Mouse (Mus musculus) liver, adult 2 months (tissue): ENCODE measurements around the gene Tenm2. TPM values are rescaled to one million over a fixed set of nuclear protein-coding genes. Genes with fewer than 3 reads are reported as not detected.

ENCODE experiments used
- DNase-seq: peaks from one replicate; pipeline ENCODE4 v3.0.0-alpha.2; 2011; ENCODE audit warnings: low read depth, low spot score; ENCODE audit errors: extremely low read depth
- H3K27ac ChIP-seq: fragments of 200-500 bp; replicated peaks from 2 replicates; pipeline ENCODE4 v1.5.1; 2012; ENCODE audit warnings: low read depth, mild to moderate bottlenecking, control low read depth, inconsistent platforms, low read length; ENCODE audit not compliant: insufficient read depth
- H3K27me3 ChIP-seq: fragments of 200-500 bp; 2 replicates; pipeline ENCODE4 v1.6.1; 2012; ENCODE audit warnings: mild to moderate bottlenecking, moderate library complexity, low read length, inconsistent platforms; ENCODE audit not compliant: control insufficient read depth, insufficient read depth
- H3K36me3 ChIP-seq: fragments of 200-500 bp; 2 replicates; pipeline ENCODE4 v1.6.1; 2012; ENCODE audit warnings: low read length, inconsistent platforms; ENCODE audit not compliant: control insufficient read depth, insufficient read depth
- H3K4me1 ChIP-seq: fragments of 200-500 bp; 2 replicates; pipeline ENCODE4 v1.6.1; 2011; ENCODE audit warnings: low read length; ENCODE audit not compliant: control insufficient read depth, insufficient read depth
- H3K4me3 ChIP-seq: fragments of 200-500 bp; 2 replicates; pipeline ENCODE4 v1.5.1; 2011; ENCODE audit warnings: low read depth, mild to moderate bottlenecking, control low read depth, low read length, moderate library complexity; ENCODE audit not compliant: insufficient read depth
- H3K79me2 ChIP-seq: fragments of 200-500 bp; 2 replicates; pipeline ENCODE4 v1.6.1; 2012; ENCODE audit warnings: inconsistent platforms, mild to moderate bottlenecking, low read length, moderate library complexity; ENCODE audit not compliant: control insufficient read depth, insufficient read depth
- H3K9ac ChIP-seq: fragments of 200-500 bp; 2 replicates; pipeline ENCODE4 v1.6.1; 2012; ENCODE audit warnings: low read depth, mild to moderate bottlenecking, control low read depth, inconsistent platforms, low read length
- CTCF ChIP-seq: fragments of 200-500 bp; IDR thresholded peaks from 2 replicates; pipeline ENCODE4 v1.5.1; 2011; ENCODE audit warnings: low read depth, low read length, control low read depth
- POLR2A ChIP-seq: fragments of 200-500 bp; IDR thresholded peaks from 2 replicates; pipeline ENCODE4 v1.6.1; 2011; ENCODE audit warnings: low read length, control low read depth; ENCODE audit not compliant: insufficient read depth; ENCODE audit errors: extremely low read depth
- WGBS: fragments of 180-500 bp; shearing (Covaris S2); methylation state at CpG from one replicate; pipeline ENCODE4 v1.1.7; 2018; 5-methylcytosine and 5-hydroxymethylcytosine counted together
- polyA plus RNA-seq: library from polyadenylated mRNA; depleted of rRNA; stranded (reverse); fragments of >200 nt; gene quantifications from 2 replicates; pipeline ENCODE4 v1.2.3, GENCODE M21; 2012
- total RNA-seq: library from RNA; depleted of rRNA; stranded (reverse); fragments of >200 nt; gene quantifications from 2 replicates; pipeline ENCODE4 v1.2.3, GENCODE M21; 2014

Gene Tenm2
- total and polyA plus RNA-seq, 2 experiments: not detected

DNA sequence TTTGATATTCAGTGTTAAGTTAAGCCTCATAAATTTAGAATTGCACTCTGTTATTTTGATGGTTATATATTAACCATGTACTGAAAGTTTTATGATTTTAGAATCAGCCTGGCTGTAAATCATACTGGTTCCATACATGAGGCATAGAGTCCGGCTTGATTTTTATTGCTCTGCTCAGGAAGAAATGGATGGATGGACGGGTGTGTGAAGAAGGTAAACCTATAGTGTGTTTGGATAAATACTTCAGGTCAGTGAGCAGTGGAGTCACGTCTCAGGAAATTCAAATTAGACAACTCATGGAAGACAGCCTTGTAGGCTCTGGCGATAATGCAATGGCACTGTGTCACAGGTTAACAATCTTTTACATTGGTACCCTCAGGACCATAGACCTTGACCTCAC lies 402.9 kb downstream of the Tenm2 start:
- WGBS: 70% methylated on average over 4 of the region's 4 CpGs
- Histone ChIP-seq H3K36me3 (no peaks in the 10 kb centered on the region), H3K27ac (no peak overlapping the region), H3K79me2 (no peaks in the 10 kb centered on the region), H3K27me3 (no peaks in the 10 kb centered on the region), H3K4me1 (no peaks in the 10 kb centered on the region), H3K4me3 (no peak overlapping the region), H3K9ac (no peak overlapping the region)
- no peak for DNase-seq
- TF ChIP-seq POLR2A (no peak), CTCF (no peak)

DNA sequence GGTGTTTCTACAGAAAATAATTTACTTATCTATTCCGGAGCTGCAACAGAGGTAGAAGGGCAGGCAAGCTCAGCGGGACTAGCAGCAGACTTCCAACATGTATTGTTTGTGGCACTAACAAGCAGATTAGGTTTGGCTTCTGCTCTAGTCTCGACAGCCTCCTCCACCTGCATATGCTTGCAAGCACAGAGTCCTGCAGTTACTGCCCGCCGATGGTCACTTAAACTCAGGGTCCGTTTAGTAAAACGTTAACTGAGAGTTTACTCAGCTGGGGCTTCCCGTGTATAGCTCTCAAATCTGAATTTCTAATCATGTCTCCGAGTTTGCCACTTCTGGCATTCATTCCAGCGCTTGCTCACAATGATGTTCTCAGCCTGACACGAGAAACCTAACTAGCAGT lies 404.3 kb downstream of the Tenm2 start:
- Histone ChIP-seq H3K9ac (no peak overlapping the region), H3K4me3 (no peak overlapping the region), H3K27ac (no peak overlapping the region), H3K4me1 (no peaks in the 10 kb centered on the region), H3K27me3 (no peaks in the 10 kb centered on the region), H3K79me2 (no peaks in the 10 kb centered on the region), H3K36me3 (no peaks in the 10 kb centered on the region)
- WGBS: 23% methylated on average over 11 of the region's 11 CpGs
- no peak for DNase-seq
- TF ChIP-seq POLR2A (no peak), CTCF (no peak)

DNA sequence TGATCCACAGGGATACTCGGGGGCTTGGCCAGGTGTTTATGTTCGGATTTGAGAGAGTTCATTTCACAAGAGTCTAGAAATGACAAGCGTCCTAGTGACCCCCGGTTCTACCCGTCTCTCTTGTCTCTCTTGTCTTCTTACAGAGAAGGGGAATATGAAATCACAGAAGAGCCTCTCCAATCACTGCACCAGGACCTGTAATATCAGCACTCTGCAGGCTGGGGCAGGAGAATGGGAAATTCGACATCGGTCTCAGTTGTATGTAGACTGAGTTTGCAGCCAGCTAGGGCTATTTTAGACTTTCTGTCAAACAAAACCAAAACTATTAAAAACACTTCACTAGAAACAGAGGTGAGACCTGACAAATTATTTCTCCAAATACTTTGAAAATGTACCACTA lies 411.1 kb downstream of the Tenm2 start:
- DNase-seq: no peak
- Histone ChIP-seq H3K36me3 (no peaks in the 10 kb centered on the region), H3K9ac (no peak overlapping the region), H3K27ac (no peak overlapping the region), H3K4me1 (no peaks in the 10 kb centered on the region), H3K4me3 (no peak overlapping the region), H3K79me2 (no peaks in the 10 kb centered on the region), H3K27me3 (no peaks in the 10 kb centered on the region)
- no peak for TF ChIP-seq CTCF
- no peak for TF ChIP-seq POLR2A
- 41% methylated on average over 7 of the region's 7 CpGs for WGBS

DNA sequence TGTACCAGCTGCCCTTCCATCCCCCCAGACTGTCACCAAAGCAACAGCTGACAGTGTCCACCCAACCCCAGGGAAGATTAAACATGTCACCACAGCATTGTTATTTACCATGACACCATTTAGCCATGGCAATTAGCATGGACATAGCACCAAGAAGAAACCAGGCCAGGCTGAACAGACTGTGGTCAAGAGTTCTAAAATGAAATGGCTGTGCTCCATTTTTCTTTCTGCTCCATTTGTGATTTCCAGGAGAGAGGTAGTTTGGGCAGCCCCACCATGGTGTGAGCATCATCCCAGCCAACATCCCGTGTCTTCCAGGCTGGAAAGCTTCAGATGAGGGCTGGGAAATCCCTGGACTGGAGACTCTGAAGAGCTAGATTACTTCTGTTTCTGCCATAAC lies 431.1 kb downstream of the Tenm2 start:
- H3K27ac ChIP-seq: no peak overlapping the region
- no peaks in the 10 kb centered on the region for H3K36me3 ChIP-seq
- H3K9ac ChIP-seq: no peak overlapping the region
- no peaks in the 10 kb centered on the region for H3K4me1 ChIP-seq
- TF ChIP-seq POLR2A (no peak), CTCF (no peak)
- WGBS: 50% methylated on average over 1 of the region's 1 CpGs
- H3K79me2 ChIP-seq: no peaks in the 10 kb centered on the region
- no peaks in the 10 kb centered on the region for H3K27me3 ChIP-seq
- no peak for DNase-seq
- no peak overlapping the region for H3K4me3 ChIP-seq

DNA sequence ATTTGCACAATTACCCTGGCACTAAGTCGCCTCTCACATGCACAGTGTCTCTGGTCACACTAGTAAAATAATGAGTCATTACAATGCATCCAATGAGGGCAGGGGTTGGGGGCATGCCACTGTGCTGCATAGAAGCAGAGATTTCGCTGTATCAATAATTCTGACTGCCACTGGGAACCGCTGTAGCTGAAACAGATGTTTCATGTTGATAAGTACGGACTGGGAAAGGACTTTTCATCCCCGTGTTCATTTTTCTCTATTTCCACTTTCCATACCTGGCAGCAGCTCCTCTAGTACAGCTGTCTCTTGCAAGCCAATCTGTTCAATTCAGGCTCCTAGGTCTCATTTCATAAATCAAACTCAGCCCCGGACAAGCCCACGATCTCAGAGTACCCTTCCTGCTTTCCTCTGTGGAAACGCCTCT lies 433.5 kb downstream of the Tenm2 start:
- H3K36me3 ChIP-seq: no peaks in the 10 kb centered on the region
- no peak overlapping the region for H3K27ac ChIP-seq
- WGBS: 75% methylated on average over 8 of the region's 8 CpGs
- no peaks in the 10 kb centered on the region for H3K27me3 ChIP-seq
- TF ChIP-seq CTCF (no peak), POLR2A (no peak)
- H3K9ac ChIP-seq: no peak overlapping the region
- no peak overlapping the region for H3K4me3 ChIP-seq
- DNase-seq: no peak
- H3K79me2 ChIP-seq: no peaks in the 10 kb centered on the region
- H3K4me1 ChIP-seq: no peaks in the 10 kb centered on the region

DNA sequence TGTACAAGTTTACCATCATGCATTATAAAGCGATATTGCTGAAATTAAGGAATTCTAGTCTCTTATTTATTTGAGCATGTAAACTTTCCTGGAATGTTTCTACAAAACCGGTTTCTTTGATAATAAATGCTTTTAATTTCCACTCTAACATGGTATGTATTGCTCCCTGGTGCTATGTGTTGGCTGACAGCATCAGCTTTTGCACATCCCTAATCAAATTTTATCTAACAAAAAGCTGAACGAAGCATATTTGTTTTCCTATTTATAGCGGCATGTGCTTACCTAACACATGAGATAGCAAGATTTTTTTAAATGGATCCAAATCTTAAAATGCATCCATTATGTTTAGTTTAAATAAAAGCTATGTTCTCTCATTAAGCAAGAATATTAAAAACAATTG lies 434.1 kb downstream of the Tenm2 start:
- H3K36me3 ChIP-seq: no peaks in the 10 kb centered on the region
- no peak overlapping the region for H3K4me3 ChIP-seq
- WGBS: 79% methylated on average over 4 of the region's 4 CpGs
- no peak overlapping the region for H3K9ac ChIP-seq
- TF ChIP-seq POLR2A (no peak), CTCF (no peak)
- no peaks in the 10 kb centered on the region for H3K27me3 ChIP-seq
- no peaks in the 10 kb centered on the region for H3K4me1 ChIP-seq
- H3K79me2 ChIP-seq: no peaks in the 10 kb centered on the region
- no peak overlapping the region for H3K27ac ChIP-seq
- DNase-seq: no peak
